Mouse (Mus musculus): ENCODE data around the gene Prcp.

- TF ChIP-seq CTCF (IDR thresholded peaks at IDR 0.05 in 2 of 3, conservative IDR thresholded peaks at IDR 0.05 in 1 of 3; ENCODE audit: control insufficient read depth in 1 of 3, insufficient read depth in 1 of 3, low read depth in 2 of 3, low read length in 3 of 3, poor library complexity in 1 of 3, severe bottlenecking in 1 of 3) (no peak), ZMIZ1 (IDR thresholded peaks at IDR 0.05; ENCODE audit: low read depth, low read length) (no peak), POLR2A (IDR thresholded peaks at IDR 0.05; ENCODE audit: control insufficient read depth in 1 of 2, insufficient read depth in 1 of 2, low read depth in 1 of 2, low read length in 2 of 2, poor library complexity in 1 of 2) (no peak), HCFC1 (IDR thresholded peaks at IDR 0.05; ENCODE audit: low read depth, low read length) (no peak), TAL1 (IDR thresholded peaks at IDR 0.05; ENCODE audit: low read length) (no peak), MAZ (IDR thresholded peaks at IDR 0.05; ENCODE audit: low read depth, low read length) (no peak)
Observed at GRCm38 (mm10) chr7:92836447-92836846, 37.8 kb upstream of the Prcp start.
